Mouse (Mus musculus): ENCODE results near the gene Mdm2. TPM values are rescaled to one million over a fixed set of nuclear protein-coding genes. Genes with fewer than 3 reads are reported as not detected.

The Mdm2 gene
- total and polyA plus RNA-seq, 2 experiments: 18.2 to 24.6 TPM

- TF ChIP-seq CTCF (IDR thresholded peaks at IDR 0.05; ENCODE audit: low read depth, low read length) (no peak), POLR2A (IDR thresholded peaks at IDR 0.05; ENCODE audit: extremely low read depth, insufficient read depth, low read length) (no peak)
- H3K27me3 ChIP-seq (ENCODE audit: control insufficient read depth, insufficient read depth, low read length): no peaks in the 10 kb centered on the region
- no peak overlapping the region for H3K9ac ChIP-seq (ENCODE audit: low read depth, low read length)
- no peaks in the 10 kb centered on the region for H3K79me2 ChIP-seq (ENCODE audit: control insufficient read depth, insufficient read depth, low read length)
- WGBS: 98% methylated on average over 5 of the region's 5 CpGs
- no peak for DNase-seq (ENCODE audit: extremely low read depth, low read depth, low spot score)
- H3K27ac ChIP-seq (replicated peaks; ENCODE audit: insufficient read depth, low read depth, low read length): no peak overlapping the region
- H3K36me3 ChIP-seq (ENCODE audit: control insufficient read depth, insufficient read depth, low read length): peaks cover 1% of the 10 kb centered on the region; the same call in 1 of the 2 replicates
- no peak overlapping the region for H3K4me3 ChIP-seq (ENCODE audit: insufficient read depth, low read depth, low read length)
- no peaks in the 10 kb centered on the region; the same call in 1 of the 2 replicates for H3K4me1 ChIP-seq (ENCODE audit: control insufficient read depth, insufficient read depth, low read length)
These were observed 40.1 kb upstream of the Mdm2 start for GRCm38 (mm10) chr10:117750529-117751281.

GRCm38 (mm10) chr10:117749787-117750343 lies 39.3 kb upstream of the Mdm2 start:
- WGBS: 95% methylated on average over 14 of the region's 14 CpGs
- Histone ChIP-seq H3K79me2 (ENCODE audit: control insufficient read depth, insufficient read depth, low read length) (no peaks in the 10 kb centered on the region), H3K4me3 (ENCODE audit: insufficient read depth, low read depth, low read length) (no peak overlapping the region), H3K36me3 (ENCODE audit: control insufficient read depth, insufficient read depth, low read length) (peaks cover 1% of the 10 kb centered on the region; the same call in 1 of the 2 replicates), H3K27ac (replicated peaks; ENCODE audit: insufficient read depth, low read depth, low read length) (no peak overlapping the region), H3K9ac (ENCODE audit: low read depth, low read length) (no peak overlapping the region), H3K27me3 (ENCODE audit: control insufficient read depth, insufficient read depth, low read length) (no peaks in the 10 kb centered on the region), H3K4me1 (ENCODE audit: control insufficient read depth, insufficient read depth, low read length) (no peaks in the 10 kb centered on the region; the same call in 1 of the 2 replicates)
- no peak for DNase-seq (ENCODE audit: extremely low read depth, low read depth, low spot score)
- TF ChIP-seq POLR2A (IDR thresholded peaks at IDR 0.05; ENCODE audit: extremely low read depth, insufficient read depth, low read length) (no peak), CTCF (IDR thresholded peaks at IDR 0.05; ENCODE audit: low read depth, low read length) (no peak)

- DNase-seq (ENCODE audit: extremely low read depth, low read depth, low spot score): no peak
- Histone ChIP-seq H3K27ac (replicated peaks; ENCODE audit: insufficient read depth, low read depth, low read length) (no peak overlapping the region), H3K79me2 (ENCODE audit: control insufficient read depth, insufficient read depth, low read length) (no peaks in the 10 kb centered on the region), H3K4me1 (ENCODE audit: control insufficient read depth, insufficient read depth, low read length) (no peaks in the 10 kb centered on the region; the same call in 1 of the 2 replicates), H3K9ac (ENCODE audit: low read depth, low read length) (no peak overlapping the region), H3K27me3 (ENCODE audit: control insufficient read depth, insufficient read depth, low read length) (no peaks in the 10 kb centered on the region), H3K4me3 (ENCODE audit: insufficient read depth, low read depth, low read length) (no peak overlapping the region), H3K36me3 (ENCODE audit: control insufficient read depth, insufficient read depth, low read length) (peaks cover 1% of the 10 kb centered on the region; the same call in 1 of the 2 replicates)
- WGBS: 97% methylated on average over 10 of the region's 10 CpGs
- TF ChIP-seq POLR2A (IDR thresholded peaks at IDR 0.05; ENCODE audit: extremely low read depth, insufficient read depth, low read length) (no peak), CTCF (IDR thresholded peaks at IDR 0.05; ENCODE audit: low read depth, low read length) (no peak)
These were observed 38.6 kb upstream of the Mdm2 start for GRCm38 (mm10) chr10:117749050-117749686.

GRCm38 (mm10) chr10:117748276-117749049 lies 37.9 kb upstream of the Mdm2 start:
- Histone ChIP-seq H3K79me2 (ENCODE audit: control insufficient read depth, insufficient read depth, low read length) (no peaks in the 10 kb centered on the region), H3K9ac (ENCODE audit: low read depth, low read length) (no peak overlapping the region), H3K4me1 (ENCODE audit: control insufficient read depth, insufficient read depth, low read length) (no peaks in the 10 kb centered on the region; the same call in 1 of the 2 replicates), H3K27me3 (ENCODE audit: control insufficient read depth, insufficient read depth, low read length) (no peaks in the 10 kb centered on the region), H3K36me3 (ENCODE audit: control insufficient read depth, insufficient read depth, low read length) (peaks cover 1% of the 10 kb centered on the region; the same call in 1 of the 2 replicates), H3K27ac (replicated peaks; ENCODE audit: insufficient read depth, low read depth, low read length) (no peak overlapping the region), H3K4me3 (ENCODE audit: insufficient read depth, low read depth, low read length) (no peak overlapping the region)
- no peak for TF ChIP-seq POLR2A (IDR thresholded peaks at IDR 0.05; ENCODE audit: extremely low read depth, insufficient read depth, low read length)
- no peak for TF ChIP-seq CTCF (IDR thresholded peaks at IDR 0.05; ENCODE audit: low read depth, low read length)
- WGBS: 74% methylated on average over 10 of the region's 10 CpGs
- peak; percentile 41 for DNase-seq (ENCODE audit: extremely low read depth, low read depth, low spot score)

- Histone ChIP-seq H3K9ac (ENCODE audit: low read depth, low read length) (no peak overlapping the region), H3K4me3 (ENCODE audit: insufficient read depth, low read depth, low read length) (no peak overlapping the region), H3K79me2 (ENCODE audit: control insufficient read depth, insufficient read depth, low read length) (no peaks in the 10 kb centered on the region), H3K4me1 (ENCODE audit: control insufficient read depth, insufficient read depth, low read length) (no peaks in the 10 kb centered on the region; the same call in 1 of the 2 replicates), H3K27ac (replicated peaks; ENCODE audit: insufficient read depth, low read depth, low read length) (no peak overlapping the region), H3K36me3 (ENCODE audit: control insufficient read depth, insufficient read depth, low read length) (peaks cover 1% of the 10 kb centered on the region; the same call in 1 of the 2 replicates), H3K27me3 (ENCODE audit: control insufficient read depth, insufficient read depth, low read length) (no peaks in the 10 kb centered on the region)
- no peak for DNase-seq (ENCODE audit: extremely low read depth, low read depth, low spot score)
- 92% methylated on average over 7 of the region's 7 CpGs for WGBS
- TF ChIP-seq POLR2A (IDR thresholded peaks at IDR 0.05; ENCODE audit: extremely low read depth, insufficient read depth, low read length): no peak
- TF ChIP-seq CTCF (IDR thresholded peaks at IDR 0.05; ENCODE audit: low read depth, low read length): no peak
These were observed 37.2 kb upstream of the Mdm2 start for GRCm38 (mm10) chr10:117747711-117748110.
